Mouse (Mus musculus) lung, postnatal 0 days (tissue): Measurements from ENCODE around the gene Klhdc8a. TPM values are rescaled to one million over a fixed set of nuclear protein-coding genes. Genes with fewer than 3 reads are reported as not detected.
A peak's percentile ranks its signal among the peaks of the same experiment; 100 is the strongest.

Source experiments
- ATAC-seq: fragments of 200-750 bp; cut with Nextera tagmentation; 2 replicates; pipeline ENCODE4 v1.8.0; 2017; ENCODE audit warnings: moderate library complexity
- DNase-seq: peaks from one replicate; pipeline ENCODE4 v3.0.0-alpha.2; 2016; ENCODE audit warnings: low spot score
- H3K27ac ChIP-seq: fragments of 300-500 bp; sonication (generic); 2 replicates; pipeline ENCODE4 v1.5.1; 2014; ENCODE audit warnings: antibody characterized with exemption, mild to moderate bottlenecking, low read length, mixed read lengths
- H3K27me3 ChIP-seq: fragments of 300-500 bp; sonication (generic); replicated peaks from 2 replicates; pipeline ENCODE4 v1.6.1; 2014; ENCODE audit warnings: low read length, mixed read lengths; ENCODE audit not compliant: insufficient read depth
- H3K36me3 ChIP-seq: fragments of 300-500 bp; sonication (generic); 2 replicates; pipeline ENCODE4 v1.6.1; 2014; ENCODE audit warnings: low read length, mixed read lengths; ENCODE audit not compliant: insufficient read depth
- H3K4me1 ChIP-seq: fragments of 300-500 bp; sonication (generic); 2 replicates; pipeline ENCODE4 v1.6.1; 2014; ENCODE audit warnings: antibody characterized with exemption, low read depth, low read length, mixed read lengths; ENCODE audit not compliant: insufficient read depth
- H3K4me2 ChIP-seq: fragments of 300-500 bp; sonication (generic); replicated peaks from 2 replicates; pipeline ENCODE4 v1.6.1; 2014; ENCODE audit warnings: low read depth, mild to moderate bottlenecking, low read length, moderate library complexity, mixed read lengths
- H3K4me3 ChIP-seq: fragments of 300-500 bp; sonication (generic); 2 replicates; pipeline ENCODE4 v1.5.1; 2014; ENCODE audit warnings: low read depth, low read length
- H3K9ac ChIP-seq: fragments of 300-500 bp; sonication (generic); replicated peaks from 2 replicates; pipeline ENCODE4 v1.6.1; 2014; ENCODE audit warnings: low read depth, mild to moderate bottlenecking
- H3K9me3 ChIP-seq: fragments of 300-500 bp; sonication (generic); 2 replicates; pipeline ENCODE4 v1.6.1; 2016; ENCODE audit warnings: low read length, mixed read lengths
- CTCF ChIP-seq: IDR thresholded peaks from 2 replicates; pipeline ENCODE4 v1.5.1; 2016; ENCODE audit warnings: antibody characterized with exemption, mild to moderate bottlenecking
- EP300 ChIP-seq: IDR thresholded peaks from 2 replicates; pipeline ENCODE4 v1.6.1; 2016; ENCODE audit warnings: antibody characterized with exemption, mild to moderate bottlenecking, control low read depth
- WGBS: fragments of 180-500 bp; shearing (Covaris S2); extraction: QIAGEN DNeasy Blood & Tissue Kit; methylation state at CpG from one replicate; pipeline ENCODE4 v1.1.7; 2014; 5-methylcytosine and 5-hydroxymethylcytosine counted together
- polyA plus RNA-seq: library from polyadenylated mRNA; unstranded; fragments of >200 nt; fragmentation: Nextera tagmentation; extraction: Ambion mirVana; gene quantifications from 2 replicates; pipeline ENCODE4 v1.2.1, GENCODE M21; 2015

Klhdc8a gene
- polyA plus RNA-seq, 1 experiment from 2014 or later, result 4.4 TPM

GRCm38 (mm10) chr1:132311174-132311859 is 12.9 kb downstream of the Klhdc8a start:
- DNase-seq, result no peak

GRCm38 (mm10) chr1:132312043-132312442 is 13.6 kb downstream of the Klhdc8a start:
- H3K4me2 ChIP-seq, result no peak overlapping the region
- no peak for DNase-seq
- no peak for ATAC-seq
- H3K27ac ChIP-seq, result no peak overlapping the region
- no peaks in the 10 kb centered on the region for H3K36me3 ChIP-seq
- H3K4me1 ChIP-seq, result 0 out of 2 replicates have a peak, but pooled peaks cover 4% of the 10 kb centered on the region
- H3K4me3 ChIP-seq, result no peak overlapping the region
- 0 out of 2 replicates have a peak, but pooled peaks cover 2% of the 10 kb centered on the region for H3K27me3 ChIP-seq
- no peaks in the 10 kb centered on the region for H3K9me3 ChIP-seq
- WGBS, result 14% methylated on average over 2 of the region's 2 CpGs
- no peak for TF ChIP-seq EP300
- no peak for TF ChIP-seq CTCF
- no peak overlapping the region for H3K9ac ChIP-seq

More at GRCm38 (mm10) chr1:132311174-132311859, 12.9 kb downstream of the Klhdc8a start:
- Histone ChIP-seq H3K9me3 (no peaks in the 10 kb centered on the region), H3K4me3 (no peak overlapping the region), H3K9ac (no peak overlapping the region), H3K4me2 (no peak overlapping the region), H3K36me3 (no peaks in the 10 kb centered on the region), H3K27me3 (0 out of 2 replicates have a peak, but pooled peaks cover 2% of the 10 kb centered on the region), H3K27ac (no peak overlapping the region), H3K4me1 (0 out of 2 replicates have a peak, but pooled peaks cover 4% of the 10 kb centered on the region)
- no peak for TF ChIP-seq EP300
- TF ChIP-seq CTCF, result no peak
- WGBS, result 56% methylated on average over 10 of the region's 10 CpGs
- no peak for ATAC-seq

GRCm38 (mm10) chr1:132312703-132313102 is 14.3 kb downstream of the Klhdc8a start:
- ATAC-seq (peak; percentile 42), DNase-seq (peak; percentile 88)
- 58% methylated on average over 3 of the region's 3 CpGs for WGBS
- H3K9me3 ChIP-seq, result no peaks in the 10 kb centered on the region
- H3K9ac ChIP-seq, result no peak overlapping the region
- no peaks in the 10 kb centered on the region for H3K36me3 ChIP-seq
- H3K27me3 ChIP-seq, result 0 out of 2 replicates have a peak, but pooled peaks cover 2% of the 10 kb centered on the region
- no peak overlapping the region for H3K4me2 ChIP-seq
- no peak overlapping the region for H3K4me3 ChIP-seq
- TF ChIP-seq CTCF, result peak; percentile 87
- TF ChIP-seq EP300, result peak; percentile 45; the same call in 1 of the 2 replicates
- peaks cover 7% of the 10 kb centered on the region; the same call in 1 of the 2 replicates for H3K4me1 ChIP-seq
- no peak overlapping the region for H3K27ac ChIP-seq

GRCm38 (mm10) chr1:132315889-132316624 is 17.6 kb downstream of the Klhdc8a start, which contains the start of gene Nuak2:
Nuak2 (plus strand) TSS chr1:132316126.
- peak within 1 kb of the TSS; percentile 45 for H3K9ac ChIP-seq
- no peaks in the 10 kb centered on the region for H3K36me3 ChIP-seq
- H3K4me2 ChIP-seq, result peak within 1 kb of the TSS; percentile 90
- H3K4me1 ChIP-seq, result peaks cover 16% of the 10 kb centered on the region; the same call in 1 of the 2 replicates
- H3K9me3 ChIP-seq, result no peaks in the 10 kb centered on the region
- under 1% methylated on average over 65 of the region's 67 CpGs for WGBS
- H3K27ac ChIP-seq, result peak within 1 kb of the TSS; percentile 79
- DNase-seq (peak; percentile 96), ATAC-seq (peak; percentile 73)
- no peaks in the 10 kb centered on the region for H3K27me3 ChIP-seq
- TF ChIP-seq CTCF (no peak), EP300 (peak; percentile 25; the same call in 1 of the 2 replicates)
- H3K4me3 ChIP-seq, result peak within 1 kb of the TSS; percentile 57

- H3K9me3 ChIP-seq, result no peaks in the 10 kb centered on the region
- ATAC-seq (no peak), DNase-seq (no peak)
- peak overlapping the region; percentile 90 for H3K4me2 ChIP-seq
- 18% methylated on average over 7 of the region's 7 CpGs for WGBS
- peak overlapping the region; percentile 57 for H3K4me3 ChIP-seq
- TF ChIP-seq EP300, result no peak
- no peak for TF ChIP-seq CTCF
- H3K27ac ChIP-seq, result peak overlapping the region; percentile 79
- no peaks in the 10 kb centered on the region for H3K27me3 ChIP-seq
- H3K4me1 ChIP-seq, result peaks cover 16% of the 10 kb centered on the region; the same call in 1 of the 2 replicates
- peak overlapping the region; percentile 45 for H3K9ac ChIP-seq
- no peaks in the 10 kb centered on the region for H3K36me3 ChIP-seq
Measured at GRCm38 (mm10) chr1:132316625-132316994, 18.2 kb downstream of the Klhdc8a start.

- ATAC-seq (peak; percentile 46), DNase-seq (peak; percentile 87)
- Histone ChIP-seq H3K36me3 (no peaks in the 10 kb centered on the region), H3K9ac (no peak overlapping the region), H3K27me3 (no peaks in the 10 kb centered on the region), H3K4me1 (peaks cover 12% of the 10 kb centered on the region; the same call in 1 of the 2 replicates), H3K27ac (peak overlapping the region; percentile 66), H3K9me3 (no peaks in the 10 kb centered on the region), H3K4me2 (peak overlapping the region; percentile 90), H3K4me3 (peak overlapping the region; percentile 57; the same call in 1 of the 2 replicates)
- TF ChIP-seq CTCF (no peak), EP300 (no peak; the same call in none of the 2 replicates)
- WGBS, result 18% methylated on average over 4 of the region's 4 CpGs
Measured at GRCm38 (mm10) chr1:132317413-132317812, 19.0 kb downstream of the Klhdc8a start.
